Mouse (Mus musculus) ES-Bruce4 (cell line): ENCODE results near the gene Ina.

Experiments
- EP300 ChIP-seq: IDR thresholded peaks from 2 replicates; pipeline ENCODE4 v1.6.1; 2011; ENCODE audit warnings: low read depth, low read length; ENCODE audit not compliant: insufficient read depth
- POLR2A ChIP-seq: IDR thresholded peaks from one replicate; pipeline ENCODE4 v1.8.1; 2011; ENCODE audit warnings: low read length; ENCODE audit not compliant: insufficient read depth

- no peak for TF ChIP-seq POLR2A
- TF ChIP-seq EP300 = no peak
Measured at GRCm38 (mm10) chr19:46979781-46980105, 34.8 kb upstream of the Ina start.
